Mouse (Mus musculus) cerebellum, adult 9-10 months (tissue): Measurements from ENCODE around the gene Il1rl1.

Experiments used
- DNase-seq: peaks from one replicate; pipeline ENCODE4 v3.0.0; 2022

The Il1rl1 gene

DNA sequence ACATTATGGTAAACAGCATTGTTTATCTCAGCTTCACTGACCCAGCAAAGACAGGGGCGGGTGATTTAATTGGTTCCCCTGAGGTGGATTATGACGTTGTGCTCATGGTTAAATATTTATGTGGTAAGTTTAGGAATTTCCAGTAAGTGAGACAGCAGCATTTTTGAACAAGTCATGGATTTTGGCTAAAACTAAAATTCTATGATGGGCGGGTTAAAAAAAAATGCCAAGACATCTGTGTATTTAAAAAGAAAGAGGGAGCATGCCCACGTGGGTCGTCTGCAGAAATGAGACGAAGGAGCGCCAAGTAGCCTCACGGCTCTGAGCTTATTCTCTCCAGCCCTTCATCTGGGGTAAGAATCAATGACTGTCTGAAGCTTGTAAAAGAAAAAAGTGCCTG, 10.1 kb downstream of the Il1rl1 start:
- DNase-seq = no peak

DNA sequence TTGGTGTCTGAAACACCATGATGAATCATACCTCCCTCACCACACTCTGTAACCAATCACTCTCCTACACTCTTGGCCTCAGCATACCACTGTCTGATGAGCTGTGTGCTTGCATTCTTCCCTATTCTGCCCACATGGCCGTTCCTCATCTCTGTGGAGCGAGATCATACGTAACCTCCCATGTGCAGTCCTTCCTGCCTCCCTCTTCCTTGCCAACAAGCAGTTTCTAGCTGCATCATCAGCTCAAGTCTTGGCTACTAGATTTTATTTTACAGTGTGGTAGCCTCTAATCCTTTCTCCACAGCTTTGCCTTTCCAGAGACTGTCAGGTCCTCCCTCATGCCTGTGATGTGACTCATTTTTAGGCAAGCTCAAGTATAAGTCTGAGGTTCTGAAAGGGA, 15.4 kb downstream of the Il1rl1 start:
- DNase-seq = no peak

DNA sequence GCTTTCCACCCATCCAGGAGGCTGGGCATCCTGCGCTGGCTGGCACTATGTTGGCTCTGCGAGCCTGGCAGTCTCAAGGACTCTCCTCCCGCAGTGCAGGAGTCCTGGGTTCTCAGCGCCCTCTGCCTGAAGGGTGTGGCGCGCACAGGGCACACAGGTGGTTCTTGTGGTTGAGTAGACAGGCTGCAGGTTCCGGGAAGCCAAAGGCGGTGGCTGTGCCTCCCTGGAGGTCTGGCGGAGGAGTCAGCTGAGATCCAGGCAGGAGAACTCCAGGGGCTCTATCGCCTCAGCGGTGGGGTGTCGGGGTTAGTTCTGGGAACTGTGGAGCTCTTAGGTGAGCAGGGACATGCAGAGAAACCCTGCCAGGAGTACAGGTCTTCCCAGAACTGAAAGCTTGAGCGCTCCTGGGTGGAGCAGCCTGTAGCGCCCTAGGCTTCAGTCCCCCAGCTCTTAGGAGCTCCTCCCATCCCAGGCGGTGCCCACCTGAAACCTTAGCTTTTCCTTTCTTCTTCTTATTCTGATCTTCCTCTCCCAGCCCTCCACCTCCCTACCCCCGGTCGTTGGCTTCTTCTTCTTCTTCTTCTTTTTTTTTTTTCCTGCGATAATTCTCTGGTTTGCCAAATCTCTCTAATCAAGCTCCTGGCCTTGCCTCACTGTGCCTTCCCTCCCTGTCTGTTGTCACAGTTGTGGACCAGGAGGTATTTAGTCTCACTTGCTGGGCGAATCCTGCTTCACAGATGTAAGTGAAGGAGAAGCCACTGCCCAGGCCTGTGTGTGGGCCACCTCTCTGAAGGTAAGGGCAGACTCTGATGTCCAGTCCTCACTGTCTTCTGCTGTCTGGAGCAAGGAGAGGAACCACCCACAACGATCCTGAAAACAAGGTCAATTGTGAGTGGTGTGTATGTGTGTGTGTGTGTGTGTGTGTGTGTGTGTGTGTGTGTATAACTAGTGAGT, 36.4 kb downstream of the Il1rl1 start, which contains the start of gene Il18r1:
Gene Il18r1 (plus strand): TSS at position 76 of the 954 bp plus-strand sequence.
- DNase-seq = no peak

DNA sequence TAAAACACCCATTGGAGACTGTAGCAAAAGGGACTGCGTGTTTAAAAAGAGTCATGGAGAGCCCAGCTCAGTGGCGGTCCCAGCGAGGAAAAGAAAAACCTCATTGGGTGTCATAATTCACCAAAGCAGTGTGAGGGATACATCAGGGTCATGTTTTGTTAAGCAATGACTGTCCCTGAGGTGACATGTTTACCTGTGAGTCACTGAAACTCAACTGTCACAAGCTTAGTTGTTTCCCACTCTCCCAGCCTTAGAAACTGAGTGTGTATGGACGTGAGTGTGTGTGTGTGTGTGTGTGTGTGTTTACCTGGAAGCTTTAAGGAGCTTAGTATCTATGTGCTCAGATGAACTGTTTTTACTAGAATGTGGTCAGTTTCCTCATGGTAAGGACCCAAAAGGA, 37.9 kb downstream of the Il1rl1 start:
- no peak for DNase-seq

DNA sequence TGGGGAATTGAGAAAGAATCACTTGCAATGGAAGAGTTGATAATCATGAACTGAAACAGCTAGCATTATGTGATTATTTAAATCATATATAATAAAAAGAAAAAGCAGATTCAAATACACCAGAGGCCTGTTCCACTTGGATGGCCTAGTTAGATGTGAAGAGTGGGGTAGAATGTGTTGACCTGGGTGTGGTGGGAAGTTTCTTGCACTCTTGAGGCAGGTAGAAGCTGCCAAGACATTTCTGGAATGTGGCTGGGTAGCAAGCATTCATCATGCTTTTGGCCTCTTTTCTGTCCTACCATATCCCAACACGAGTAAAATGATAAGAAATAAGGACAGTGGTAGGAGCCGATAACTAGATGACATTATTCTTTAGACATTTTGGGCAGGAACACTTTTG, 39.4 kb downstream of the Il1rl1 start:
- no peak for DNase-seq

DNA sequence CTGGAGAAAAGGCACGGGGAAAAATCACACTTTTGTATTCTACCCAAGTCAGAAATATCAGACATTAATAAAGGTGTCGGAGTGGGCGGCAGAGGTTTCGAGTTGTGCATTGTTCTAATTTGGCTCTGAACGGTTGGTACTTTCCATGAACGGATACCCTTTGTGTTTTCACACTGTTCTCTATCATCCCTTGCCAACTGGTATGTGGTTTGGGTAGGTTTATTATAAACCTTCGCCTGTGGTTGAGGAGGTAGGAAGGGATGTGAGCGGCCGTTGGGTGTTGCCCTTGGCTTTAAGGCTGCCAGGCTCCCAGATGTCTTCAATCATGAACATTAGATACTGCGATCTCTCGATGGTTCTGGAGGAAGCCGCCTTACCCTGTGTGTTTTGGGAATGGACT, 40.5 kb downstream of the Il1rl1 start:
- DNase-seq = no peak

DNA sequence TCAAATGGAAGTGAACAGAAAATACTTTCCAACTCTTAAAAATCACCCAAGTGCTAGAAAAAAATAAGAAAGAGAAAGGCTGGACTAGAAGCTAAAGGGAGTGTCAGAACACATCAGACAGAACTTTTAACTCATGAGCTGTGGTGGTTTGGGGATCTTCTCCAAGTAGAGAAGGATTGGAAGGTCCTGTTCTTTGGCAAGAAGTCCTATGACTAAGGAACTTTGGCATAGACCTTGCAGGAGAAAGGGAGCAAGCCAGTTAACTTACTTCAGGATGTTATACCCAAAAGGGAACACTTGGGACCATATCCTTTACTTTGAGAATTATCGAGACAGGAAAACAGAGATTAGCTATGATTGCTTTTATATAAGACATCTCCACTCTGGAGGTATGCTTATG, 43.0 kb downstream of the Il1rl1 start:
- DNase-seq = no peak

DNA sequence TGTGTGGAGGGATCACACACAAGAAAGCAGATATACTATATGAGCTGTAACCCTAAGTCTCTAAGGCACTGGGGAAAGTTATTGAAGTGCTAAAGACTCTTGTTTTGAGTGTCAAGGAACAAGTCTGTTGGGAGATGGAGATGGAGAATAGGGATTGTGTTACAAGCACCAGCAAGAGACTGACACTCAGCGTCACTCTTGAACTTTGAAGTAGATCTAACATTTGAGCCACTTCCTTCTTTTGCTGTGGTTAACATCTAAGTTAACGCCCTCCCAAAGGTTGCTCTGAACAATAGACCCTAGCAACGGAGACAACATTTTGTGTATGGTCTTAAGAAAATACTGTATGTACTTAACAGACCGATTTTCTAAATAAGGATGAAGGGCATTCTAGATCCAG, 44.3 kb downstream of the Il1rl1 start:
- DNase-seq = no peak

DNA sequence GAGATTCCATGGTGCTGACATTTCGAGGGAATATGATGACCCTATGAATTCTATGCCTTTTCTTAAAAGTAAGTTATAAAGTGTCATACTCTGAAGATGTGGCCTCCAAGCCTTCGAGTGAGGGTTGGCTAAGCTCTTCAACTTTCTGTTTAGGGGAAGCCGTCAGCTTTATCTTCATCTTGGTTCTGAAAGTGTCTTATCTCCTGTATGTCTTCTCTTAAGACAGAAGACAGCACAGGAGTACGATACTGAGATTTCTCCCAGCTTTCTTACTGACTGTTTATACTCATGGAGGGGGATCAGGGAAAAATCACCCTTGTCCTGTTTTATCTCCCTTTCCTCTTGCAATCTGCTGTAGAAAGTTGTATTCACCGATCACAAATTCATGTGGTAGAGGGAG, 45.0 kb downstream of the Il1rl1 start:
- no peak for DNase-seq

DNA sequence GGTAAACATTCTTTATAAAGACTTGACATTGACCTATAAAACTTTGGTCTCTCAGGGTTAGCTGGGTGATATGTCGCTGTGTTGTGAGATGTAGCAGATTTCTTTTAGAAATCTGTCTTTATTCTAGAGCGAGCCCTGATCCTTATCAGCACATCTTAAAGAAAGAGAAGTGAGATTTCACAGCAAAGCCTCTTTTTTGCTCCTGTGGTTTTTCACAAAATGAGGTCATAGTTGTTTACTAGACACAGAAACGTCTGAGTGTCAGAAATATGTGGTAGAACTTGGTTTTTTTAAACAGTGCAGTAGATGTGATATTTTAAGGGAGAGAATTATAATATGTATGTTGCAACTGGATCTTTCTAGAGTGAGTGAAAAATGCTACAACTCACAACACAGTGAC, 46.3 kb downstream of the Il1rl1 start:
- no peak for DNase-seq

DNA sequence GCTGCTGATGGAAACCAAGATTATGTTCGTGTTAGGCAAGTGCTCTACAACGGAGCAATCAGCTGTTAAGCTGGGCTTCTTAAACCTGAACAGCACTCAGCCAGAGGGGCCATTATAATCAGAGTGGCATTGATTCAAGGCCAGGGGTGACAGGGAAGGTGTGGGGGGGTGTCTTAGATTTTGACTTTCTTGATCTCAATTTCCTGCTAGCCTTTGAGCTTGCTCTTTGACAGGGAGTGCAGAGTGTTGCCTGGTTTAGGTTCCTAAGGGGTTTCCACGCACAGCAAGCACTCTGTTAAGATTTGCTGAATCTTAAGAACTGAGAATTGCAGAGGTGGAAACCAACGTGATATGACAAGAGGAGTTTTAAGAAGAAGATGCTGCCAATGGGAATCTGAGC, 47.4 kb downstream of the Il1rl1 start:
- DNase-seq = no peak

DNA sequence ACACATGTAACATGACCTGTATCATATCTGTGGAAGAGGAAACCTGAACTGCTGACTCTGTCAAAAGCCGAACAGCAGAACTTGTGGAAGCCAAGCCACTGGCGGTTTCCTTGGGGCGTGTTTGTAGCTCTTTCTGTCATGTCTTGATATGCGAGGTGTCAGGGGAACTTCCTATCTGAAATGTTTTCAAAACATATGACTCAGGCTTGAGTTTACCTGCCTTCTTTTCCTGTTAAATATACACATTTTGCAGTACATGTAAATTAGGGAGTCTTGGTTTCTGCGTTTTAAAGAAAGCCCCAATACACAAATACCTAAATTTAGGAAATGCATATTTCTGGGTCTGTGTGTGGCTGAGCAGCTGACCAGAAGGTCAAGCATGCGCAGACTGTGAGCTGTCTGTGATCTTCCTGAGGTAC, 50.1 kb downstream of the Il1rl1 start:
- DNase-seq = no peak

DNA sequence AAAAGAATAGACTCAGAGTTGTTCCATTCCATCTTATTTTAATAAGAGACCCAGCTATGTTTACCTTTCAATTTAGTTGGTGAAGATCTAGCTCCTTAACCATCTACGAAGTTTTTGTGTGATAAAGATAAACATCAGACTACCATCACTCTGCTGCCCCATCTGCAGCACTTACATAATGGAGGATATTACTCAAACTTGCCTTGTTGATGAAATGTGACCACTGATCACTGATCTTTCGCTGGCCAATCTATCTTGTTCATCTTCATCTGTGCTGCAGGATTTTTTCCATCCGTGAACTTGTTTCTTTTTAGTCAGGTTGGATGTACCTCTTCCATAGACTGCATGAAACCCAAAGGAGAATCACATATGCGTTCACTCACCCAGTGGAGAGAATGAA, 65.2 kb downstream of the Il1rl1 start:
- DNase-seq = no peak

DNA sequence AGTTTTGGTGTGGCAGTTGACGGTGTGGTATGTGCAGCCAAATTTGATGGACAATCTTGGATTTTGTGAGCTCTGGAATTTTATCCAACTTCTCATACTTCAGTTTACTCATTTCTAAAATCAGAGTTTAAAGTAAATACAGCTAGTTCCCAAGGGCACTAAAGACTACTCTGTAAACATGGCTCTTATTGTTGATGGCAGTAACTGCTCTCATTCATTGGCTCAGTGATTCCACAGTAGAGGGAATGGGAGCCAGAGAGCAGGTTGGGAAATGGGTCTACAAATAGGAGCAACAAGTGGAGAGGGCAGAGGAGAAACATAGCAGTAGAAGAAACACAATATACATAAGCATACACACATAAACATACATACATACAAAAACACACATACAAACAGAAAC, 70.3 kb downstream of the Il1rl1 start:
- DNase-seq = no peak

DNA sequence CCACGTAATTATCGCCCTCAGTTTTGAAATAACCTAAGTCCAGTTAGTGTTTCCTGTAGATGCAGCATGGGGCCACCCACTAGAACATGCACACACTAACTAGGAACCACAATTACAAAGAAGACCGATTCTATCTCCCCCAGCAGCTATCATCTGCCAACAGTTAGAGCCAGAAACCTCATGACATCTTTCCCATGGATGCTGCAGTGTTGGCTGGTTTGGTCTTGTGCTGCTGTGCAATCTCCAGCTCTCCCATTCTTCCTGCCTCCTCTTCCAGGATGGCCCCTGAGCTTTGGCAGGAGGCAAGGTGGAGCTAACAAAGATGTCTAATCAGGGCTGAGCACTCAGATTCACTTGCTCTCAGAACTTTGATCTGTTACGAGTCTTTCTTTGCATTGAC, 71.8 kb downstream of the Il1rl1 start:
- no peak for DNase-seq

DNA sequence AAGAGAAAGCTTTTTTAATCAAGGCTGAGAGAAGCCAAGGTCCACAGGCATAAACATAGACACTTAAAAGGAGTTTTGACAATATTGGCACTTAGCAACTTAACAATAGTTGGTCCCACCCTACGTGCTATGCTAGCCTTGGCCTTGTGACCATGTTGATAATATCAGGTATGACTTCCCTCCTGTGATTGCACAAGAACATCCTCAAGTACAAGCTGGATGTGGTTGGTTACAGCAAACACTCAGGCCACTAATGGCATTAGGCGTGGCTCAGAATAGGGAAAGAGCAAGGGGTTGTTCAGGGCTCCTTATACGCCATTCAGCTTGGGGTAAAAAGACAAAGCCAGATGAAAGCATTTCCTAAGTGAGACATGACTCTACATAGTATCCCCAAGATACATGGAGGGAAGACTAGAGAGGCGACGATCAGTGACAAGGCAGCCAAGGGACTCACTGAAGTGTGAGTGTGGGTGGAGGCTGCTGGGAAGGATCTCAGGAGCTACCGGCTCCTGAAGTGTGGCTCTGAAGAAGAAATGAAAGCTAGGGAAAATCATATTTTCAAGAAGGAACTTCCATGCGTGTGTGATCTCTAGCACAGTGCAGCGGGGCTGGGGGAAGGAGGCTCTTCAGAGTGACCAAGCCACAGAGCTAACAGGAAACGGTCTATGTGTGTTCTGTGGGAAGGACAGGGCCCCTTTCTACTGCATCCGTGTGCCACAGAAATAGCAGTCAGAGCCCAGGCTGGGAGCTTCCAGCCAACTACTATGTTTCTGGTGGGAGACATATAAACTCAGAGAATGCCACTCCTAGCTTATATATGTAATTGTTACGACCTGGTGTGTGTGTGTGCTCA, 72.4 kb downstream of the Il1rl1 start:
- no peak for DNase-seq

DNA sequence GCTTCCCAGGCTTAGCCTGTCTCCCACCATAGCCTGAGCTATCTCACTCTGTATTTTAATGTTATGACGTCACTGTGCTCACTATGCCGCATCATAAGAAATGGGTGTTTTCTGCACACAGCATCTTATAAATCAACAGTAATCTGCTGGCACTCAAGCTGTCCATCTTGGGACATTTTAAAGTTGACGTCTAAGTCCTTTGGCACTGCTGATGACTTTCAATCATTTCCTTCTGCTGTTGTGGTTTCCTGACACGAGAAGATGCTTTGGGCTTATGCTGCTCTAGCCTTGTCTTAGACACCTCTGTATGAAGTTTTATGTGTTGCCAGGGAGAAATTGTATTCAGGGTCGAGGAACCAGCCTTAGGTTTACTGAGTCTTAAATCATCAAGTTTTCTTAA, 75.2 kb downstream of the Il1rl1 start:
- DNase-seq = no peak
